Mouse (Mus musculus): ENCODE measurements around the gene Tpsg1. TPM values are rescaled to one million over a fixed set of nuclear protein-coding genes. Genes with fewer than 3 reads are reported as not detected.
A peak's percentile ranks its signal among the peaks of the same experiment; 100 is the strongest.

Tpsg1 gene
- total RNA-seq, 2 experiments from 2014 or later: not detected

DNA sequence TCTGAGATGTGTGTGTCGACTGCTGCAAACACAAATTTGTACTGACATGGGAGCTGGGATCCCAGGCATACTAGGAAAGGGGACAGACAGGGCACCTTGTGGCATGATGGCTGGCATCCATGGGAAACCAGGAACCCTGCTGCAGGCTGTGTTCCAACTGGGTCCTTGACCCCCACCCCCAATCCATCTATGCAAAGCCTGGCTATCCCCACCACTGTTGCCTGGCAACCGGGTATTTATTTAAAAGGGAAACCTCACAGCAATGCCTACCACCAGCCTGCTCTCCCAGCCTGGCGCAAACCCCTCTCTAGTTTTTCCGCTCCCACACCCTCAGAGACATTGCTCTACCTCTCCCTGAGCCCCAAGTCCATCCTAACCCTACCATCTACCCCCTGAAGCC is 38.3 kb downstream of the Tpsg1 start:
- DNase-seq (ENCODE audit: low spot score in 2 of 2): no peak

DNA sequence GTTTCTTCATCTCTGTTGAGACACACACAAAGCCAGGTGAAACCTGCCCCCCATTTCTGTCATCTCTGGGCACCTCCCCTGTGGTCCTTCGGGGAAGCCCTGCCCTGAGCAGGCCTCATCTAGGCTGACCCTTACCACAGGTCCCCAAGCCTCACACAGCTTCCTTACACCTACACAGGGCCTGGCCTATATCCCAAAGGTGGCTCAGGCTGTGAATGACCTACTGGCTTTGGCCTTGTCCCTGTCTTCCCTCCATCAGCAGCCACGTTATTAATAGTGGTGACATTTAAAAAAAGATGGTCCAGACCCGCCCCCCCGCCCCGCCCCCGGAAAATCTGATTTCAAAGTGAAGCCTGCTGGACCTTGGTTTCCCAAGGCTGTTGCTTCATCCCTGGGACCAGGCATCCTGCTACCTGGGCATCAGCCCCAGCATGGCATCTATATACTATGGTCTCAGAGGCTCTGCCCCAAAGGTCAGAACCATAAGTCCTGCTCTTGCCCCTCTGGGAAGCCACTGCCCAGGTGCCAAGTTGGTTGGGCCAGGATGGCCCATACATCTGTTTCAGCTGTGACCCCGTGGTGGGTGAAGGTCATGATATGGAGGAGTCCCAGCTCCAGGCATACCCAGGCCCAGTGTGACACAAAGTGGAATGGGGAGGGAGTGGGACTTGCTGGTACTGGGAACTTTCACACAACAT is 39.4 kb downstream of the Tpsg1 start:
- no peak for DNase-seq (ENCODE audit: low spot score in 2 of 2)

DNA sequence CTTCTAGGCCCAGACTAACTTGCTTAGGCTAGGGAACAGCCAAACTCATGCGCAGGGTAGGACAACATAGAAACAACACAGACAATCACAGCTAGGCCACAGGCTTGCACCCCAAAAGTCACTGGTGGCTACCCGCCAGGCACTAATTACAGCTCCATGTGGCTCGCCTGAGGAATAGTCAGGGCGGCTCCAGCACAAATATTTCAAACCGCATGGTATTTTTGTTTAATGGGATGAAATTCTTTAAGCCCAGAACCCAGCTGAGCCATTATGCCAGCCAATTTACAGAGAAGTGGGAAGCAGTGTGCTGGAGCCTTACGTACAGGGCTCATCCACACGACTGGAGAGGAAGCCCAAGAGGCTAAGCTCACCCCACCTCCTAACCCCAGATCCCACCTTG is 40.5 kb downstream of the Tpsg1 start:
- DNase-seq (ENCODE audit: low spot score in 2 of 2): no peak

DNA sequence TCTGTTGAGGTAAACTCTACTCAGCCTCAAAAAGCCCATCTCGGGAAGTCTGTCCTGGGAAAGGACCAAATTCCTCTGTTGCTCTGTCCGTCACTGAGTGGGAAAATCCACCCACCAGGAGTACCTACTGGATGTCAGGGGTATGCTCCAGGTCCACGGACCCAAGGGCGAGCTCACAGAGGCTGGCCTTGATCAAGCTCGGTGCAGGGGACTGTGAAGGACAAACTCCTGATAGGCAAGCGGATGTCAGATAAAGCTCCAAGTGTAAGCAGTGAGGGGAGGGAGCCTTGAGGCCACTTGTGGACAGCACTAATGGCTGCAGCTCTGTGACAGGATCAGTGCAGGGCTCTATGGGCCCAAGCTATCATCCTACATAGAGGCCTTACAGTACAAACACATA is 41.1 kb downstream of the Tpsg1 start:
- no peak for DNase-seq (ENCODE audit: low spot score in 2 of 2)

DNA sequence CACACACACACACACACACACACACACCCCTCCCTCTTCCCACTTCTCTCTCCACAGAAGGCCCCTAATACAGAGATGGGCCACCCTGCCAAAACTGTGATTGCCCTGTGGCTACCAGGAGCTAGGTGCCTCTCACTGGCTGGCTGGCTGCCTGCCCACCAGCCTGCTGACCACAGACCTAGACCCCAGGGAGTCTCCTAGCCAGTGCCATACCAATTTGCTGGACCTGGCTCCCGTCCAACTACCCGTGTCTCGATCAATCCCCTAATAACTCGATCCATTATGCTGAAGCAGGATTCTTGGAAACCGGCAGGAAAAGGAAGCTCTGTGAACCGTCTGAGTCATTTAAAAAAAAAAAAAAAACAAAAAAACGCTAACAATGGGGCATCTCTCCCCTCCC is 41.7 kb downstream of the Tpsg1 start:
- DNase-seq (ENCODE audit: low spot score in 2 of 2): no peak

DNA sequence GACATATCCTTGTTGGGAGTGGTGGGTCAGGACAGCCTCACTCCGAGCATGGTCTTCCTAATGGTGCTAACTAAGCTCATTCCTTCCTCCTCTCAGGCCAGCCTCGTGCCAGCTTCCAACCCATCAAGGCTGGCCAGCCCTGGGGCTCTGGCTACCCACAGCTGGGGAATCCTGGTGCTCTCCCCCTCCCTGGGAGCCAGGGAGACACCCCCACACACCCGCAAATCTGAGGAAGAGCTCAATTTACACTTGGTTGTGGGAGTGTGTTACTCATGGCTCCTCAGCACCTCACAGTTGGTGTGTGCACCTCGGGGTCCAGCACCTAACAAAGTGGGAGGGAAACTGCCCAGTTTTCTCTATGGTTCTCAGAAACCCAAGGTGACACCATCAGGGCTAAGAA is 42.2 kb downstream of the Tpsg1 start:
- peak; percentile 47 to 65 for DNase-seq (ENCODE audit: low spot score in 2 of 2)

DNA sequence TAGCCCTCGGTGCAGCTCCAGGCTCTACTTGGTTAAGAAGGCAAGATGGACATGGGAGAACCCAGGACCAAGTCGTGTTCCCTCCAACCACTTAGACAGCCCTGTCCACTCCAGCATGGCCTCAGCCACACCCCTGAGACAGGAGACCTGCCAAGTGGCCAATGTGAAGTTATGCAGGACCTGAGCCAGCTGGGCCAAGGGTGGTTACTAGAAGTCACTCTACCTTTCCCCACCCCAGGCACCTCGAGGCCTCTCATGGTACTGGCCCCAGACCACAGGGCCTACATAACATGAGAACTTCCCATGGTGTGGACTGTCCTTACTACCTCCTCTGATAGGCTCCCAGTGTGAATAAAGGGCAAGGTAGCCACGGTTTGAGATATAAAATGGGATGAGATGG is 45.1 kb downstream of the Tpsg1 start:
- DNase-seq (ENCODE audit: low spot score in 2 of 2): no peak

DNA sequence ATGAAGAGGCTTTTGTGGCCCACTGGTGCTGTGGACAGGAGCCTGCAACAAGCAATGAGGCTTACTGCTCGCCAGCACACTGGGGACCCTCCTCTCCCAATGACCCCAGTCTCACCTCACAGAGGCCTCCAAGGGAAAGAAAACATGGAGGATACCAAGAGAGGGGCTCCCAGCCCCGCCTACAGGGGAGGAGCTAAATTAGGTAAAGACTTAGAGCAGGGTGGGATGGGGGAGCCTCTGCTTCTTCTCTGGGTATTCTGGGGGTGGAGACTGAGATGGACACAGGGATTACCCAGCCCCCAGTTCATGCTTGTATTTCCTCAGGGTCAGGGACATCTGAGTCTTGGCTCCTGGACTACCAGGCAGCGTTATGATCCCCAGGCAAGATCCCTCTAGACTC is 45.8 kb downstream of the Tpsg1 start:
- no peak for DNase-seq (ENCODE audit: low spot score in 2 of 2)

DNA sequence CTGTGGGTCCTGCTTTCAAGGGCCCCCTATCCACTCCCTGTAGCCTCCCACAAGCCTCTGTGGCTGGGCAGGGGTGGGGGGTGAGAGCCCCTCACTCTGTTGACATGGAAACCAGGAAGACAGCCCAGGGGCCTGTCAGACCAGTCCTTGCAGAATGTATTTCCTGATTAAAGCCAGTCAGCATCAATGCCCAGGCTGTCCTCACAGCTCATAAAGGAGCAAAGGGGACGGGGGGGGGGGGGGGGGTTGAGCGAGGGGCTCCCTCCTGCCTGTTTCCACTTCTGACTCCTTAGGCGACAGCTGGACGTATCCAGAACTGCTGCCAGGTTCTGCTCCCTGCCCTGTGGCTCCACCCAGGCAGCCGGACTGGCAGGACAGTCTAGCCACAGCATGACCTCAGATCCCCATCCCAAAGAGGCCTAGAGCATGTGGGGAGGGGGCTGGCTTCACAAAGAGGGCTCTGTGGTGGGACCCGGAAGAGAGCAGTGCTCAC is 46.4 kb downstream of the Tpsg1 start:
- DNase-seq (ENCODE audit: low spot score in 2 of 2): no peak

DNA sequence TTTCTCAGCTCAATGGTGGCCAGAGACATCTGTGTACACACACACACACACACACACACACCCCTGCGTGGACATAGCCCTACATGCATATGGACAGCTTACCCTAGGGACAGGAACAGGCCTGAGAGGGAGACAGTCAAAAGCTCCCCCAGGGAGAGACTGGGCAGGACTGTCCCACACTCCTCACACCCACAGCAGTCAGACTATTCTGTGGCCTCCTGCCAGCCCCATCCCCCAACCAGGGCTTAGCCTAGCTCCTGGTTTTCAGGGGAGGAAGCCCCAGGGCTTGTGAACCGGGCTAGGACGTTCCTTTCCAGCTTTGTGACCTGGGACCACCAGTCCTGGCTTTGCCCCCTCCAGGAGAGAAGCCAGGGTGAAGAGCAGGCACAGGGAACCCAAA is 47.1 kb downstream of the Tpsg1 start:
- no peak for DNase-seq (ENCODE audit: low spot score in 2 of 2)

DNA sequence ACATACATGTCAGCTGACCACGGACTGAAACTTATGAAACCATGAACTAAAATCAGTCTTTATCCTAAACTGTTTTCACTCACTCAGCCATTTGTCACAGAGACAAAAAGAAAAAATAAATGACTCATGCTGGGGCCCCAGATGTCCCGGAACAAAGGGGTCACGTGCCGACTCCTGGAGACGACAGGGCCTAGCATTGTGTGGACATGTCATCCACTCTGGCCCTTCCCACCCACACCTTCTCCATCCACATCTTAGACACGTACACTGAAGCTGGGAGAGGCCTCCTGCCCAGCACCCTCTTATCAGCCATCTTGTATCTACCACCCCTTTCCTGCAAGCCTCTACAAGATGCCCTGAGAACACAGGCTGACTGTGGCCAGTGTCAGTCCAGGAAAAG is 48.9 kb downstream of the Tpsg1 start:
- no peak for DNase-seq (ENCODE audit: low spot score in 2 of 2)

DNA sequence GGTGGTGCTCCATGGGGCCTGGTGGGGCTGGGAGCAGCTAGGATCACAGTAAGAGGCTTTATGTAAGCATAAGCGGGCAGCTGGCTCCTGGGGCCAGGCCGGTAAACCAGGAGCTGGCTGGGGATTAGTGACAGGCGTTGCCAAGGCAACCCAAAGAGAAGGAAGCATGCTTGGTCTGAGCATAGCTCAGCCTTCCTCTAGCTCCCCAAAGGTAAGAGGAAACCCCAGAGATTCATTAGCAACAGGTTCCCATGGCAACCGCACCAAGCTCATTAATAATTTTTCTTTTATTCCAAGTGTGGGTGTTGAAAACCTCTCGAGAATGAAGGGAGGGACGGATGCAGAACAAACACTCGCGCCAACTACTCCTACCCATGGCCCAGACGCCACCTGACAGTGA is 49.9 kb downstream of the Tpsg1 start:
- peak in 1 of 2 experiments; percentile 36 for DNase-seq (ENCODE audit: low spot score in 2 of 2)

DNA sequence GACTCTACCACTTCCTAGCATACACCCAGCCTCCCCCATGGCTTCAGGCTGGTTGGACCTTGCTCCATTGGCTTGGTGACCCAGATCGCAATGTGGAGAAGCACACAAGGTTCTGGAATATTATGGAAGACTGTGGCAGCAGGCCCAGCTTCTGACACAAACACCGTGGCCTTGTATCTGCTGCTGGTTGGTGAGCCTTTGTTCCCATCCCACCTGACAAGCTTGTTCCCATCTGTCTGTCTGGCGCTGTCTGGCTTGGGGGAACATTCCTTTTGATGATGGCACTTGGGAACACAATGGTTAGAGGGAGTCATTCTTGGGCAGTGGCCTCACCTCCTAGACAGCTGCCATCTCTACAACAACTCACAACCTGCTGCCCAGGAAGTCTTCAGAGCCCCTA is 51.9 kb downstream of the Tpsg1 start:
- no peak for DNase-seq (ENCODE audit: low spot score in 2 of 2)

Other genes with a start within 250 kb of the Tpsg1 start
- under 1 TPM; 0.54 to 0.67 TPM for gene Ptx4, start 248.5 kb upstream of the Tpsg1 start, total RNA-seq (2021)
- 10 to 100 TPM; 46.9 to 47.0 TPM for gene Clcn7, start 235.9 kb upstream of the Tpsg1 start, total RNA-seq (2021)
- not detected for gene Ccdc154, start 206.8 kb upstream of the Tpsg1 start, total RNA-seq (2021)
- gene Gm38655, start 193.8 kb upstream of the Tpsg1 start, total RNA-seq (2021): not detected
- 10 to 100 TPM; 17.8 to 20.5 TPM for gene BC003965, start 184.7 kb upstream of the Tpsg1 start, total RNA-seq (2021)
- gene Unkl, start 180.9 kb upstream of the Tpsg1 start, total RNA-seq (2021): 10 to 100 TPM; 34.2 to 41.3 TPM
- 10 to 100 TPM; 74.7 to 77.3 TPM for gene Gnptg, start 129.1 kb upstream of the Tpsg1 start, total RNA-seq (2021)
- 10 to 100 TPM; 21.0 to 24.3 TPM for gene Tsr3, start 129.1 kb upstream of the Tpsg1 start, total RNA-seq (2021)
- gene Baiap3, start 112.9 kb upstream of the Tpsg1 start, total RNA-seq (2021): 10 to 100 TPM; 17.5 to 18.7 TPM
- gene Ube2i, start 94.7 kb upstream of the Tpsg1 start, total RNA-seq (2021): 100 to 1,000 TPM; 218 to 227 TPM
- gene Prss34, start 70.9 kb upstream of the Tpsg1 start, total RNA-seq (2021): not detected
- gene Prss28, start 60.6 kb upstream of the Tpsg1 start, total RNA-seq (2021): not detected
- not detected for gene Prss29, start 50.6 kb upstream of the Tpsg1 start, total RNA-seq (2021)
- gene Tpsab1, start 23.7 kb upstream of the Tpsg1 start, total RNA-seq (2021): not detected
- gene Tpsb2, start 3.0 kb upstream of the Tpsg1 start, total RNA-seq (2021): not detected
- 10 to 100 TPM; 39.6 to 43.7 TPM for gene Cacna1h, start 64.5 kb downstream of the Tpsg1 start, total RNA-seq (2021)
- gene Tekt4, start 85.3 kb downstream of the Tpsg1 start, total RNA-seq (2021): 1 to 10 TPM in 1 of 2 experiments, under 1 TPM in 1; 0.49 to 1.2 TPM
- gene Sstr5, start 128.0 kb downstream of the Tpsg1 start, total RNA-seq (2021): 1 to 10 TPM in 1 of 2 experiments, under 1 TPM in 1; 0.75 to 1.1 TPM
- gene Sox8, start 201.4 kb downstream of the Tpsg1 start, total RNA-seq (2021): 10 to 100 TPM; 52.1 to 55.2 TPM
- gene Lmf1, start 209.8 kb downstream of the Tpsg1 start, total RNA-seq (2021): 10 to 100 TPM; 19.1 to 20.2 TPM

All from left cerebral cortex, adult 18-20 months (tissue).